Mouse (Mus musculus) ES-Bruce4 (cell line): ENCODE measurements at regions not wholly inside any gene's neighbourhood (a gene's known extent, or its start where the extent isn't known, plus 50 kb on each side); places are given as distances from the start of the nearest gene placed in this dataset.
"Not testable (repeated sequence)": the region's sequence is repeated elsewhere in the genome, so short reads cannot be mapped to it uniquely, and the experiment has no call there.

Experiments
- H3K27ac ChIP-seq: 2 replicates; pipeline ENCODE4 v1.5.1; 2012; ENCODE audit warnings: low read length, inconsistent platforms; ENCODE audit not compliant: insufficient read depth
- H3K27me3 ChIP-seq: 2 replicates; pipeline ENCODE4 v1.6.1; 2012; ENCODE audit warnings: mild to moderate bottlenecking, low read length, inconsistent platforms; ENCODE audit not compliant: control insufficient read depth, poor library complexity, insufficient read depth, severe bottlenecking
- H3K36me3 ChIP-seq: 2 replicates; pipeline ENCODE4 v1.6.1; 2012; ENCODE audit warnings: inconsistent platforms, mild to moderate bottlenecking, low read length, moderate library complexity; ENCODE audit not compliant: control insufficient read depth, poor library complexity, insufficient read depth, severe bottlenecking
- H3K4me1 ChIP-seq: one replicate; pipeline ENCODE4 v1.8.1; 2011; ENCODE audit warnings: low read length; ENCODE audit not compliant: control insufficient read depth, insufficient read depth
- H3K4me3 ChIP-seq: 2 replicates; pipeline ENCODE4 v1.5.1; 2011; ENCODE audit warnings: low read depth, mild to moderate bottlenecking, low read length
- H3K9ac ChIP-seq: 2 replicates; pipeline ENCODE4 v1.6.1; 2012; ENCODE audit warnings: low read depth, mild to moderate bottlenecking, inconsistent platforms; ENCODE audit not compliant: poor library complexity, severe bottlenecking
- H3K9me3 ChIP-seq: replicated peaks from 2 replicates; pipeline ENCODE4 v1.6.1; 2012; ENCODE audit warnings: mild to moderate bottlenecking, low read length, inconsistent platforms; ENCODE audit not compliant: control insufficient read depth, poor library complexity, insufficient read depth, severe bottlenecking
- CTCF ChIP-seq: IDR thresholded peaks from one replicate; pipeline ENCODE4 v1.8.1; 2011; ENCODE audit warnings: low read depth, low read length

DNA sequence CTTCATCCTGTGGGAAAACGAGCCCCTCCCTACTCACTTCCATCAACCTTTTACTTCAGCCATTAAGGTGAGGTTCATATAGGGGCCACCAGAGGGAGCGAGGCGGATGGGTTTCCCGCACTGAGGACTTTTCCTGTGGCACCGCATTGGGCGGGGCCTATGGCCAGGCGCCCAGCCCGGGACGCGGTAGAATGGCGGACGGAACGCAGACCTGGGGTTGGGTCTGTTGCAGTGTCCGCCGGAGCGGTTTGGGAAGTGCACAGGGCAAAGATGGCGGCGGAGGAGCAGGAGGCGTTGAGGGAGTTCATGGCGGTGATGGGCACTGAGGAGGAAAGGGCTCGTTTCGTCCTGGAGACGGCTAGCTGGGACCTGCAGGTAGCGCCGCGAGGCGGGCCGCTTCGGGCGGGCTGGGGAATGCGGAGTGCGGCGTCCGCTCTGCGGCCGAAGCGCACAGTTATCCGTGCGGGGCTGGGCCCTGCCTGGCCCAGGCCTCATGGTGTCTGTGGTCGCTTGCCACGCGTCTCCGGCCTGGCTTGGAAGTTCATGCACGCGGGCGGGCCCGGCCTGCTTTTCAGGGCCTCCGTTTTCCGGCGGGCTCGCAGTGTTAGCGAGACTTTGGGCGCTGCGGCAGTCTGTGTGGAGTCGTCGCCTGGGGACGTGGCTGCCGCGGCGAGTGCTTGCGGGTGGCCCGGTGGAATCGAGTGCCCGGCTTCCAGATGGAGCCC lies 64.5 kb upstream of the Gm21119 start:
- peak; percentile 35 for TF ChIP-seq CTCF
- not testable (repeated sequence) for H3K9me3 ChIP-seq, H3K36me3 ChIP-seq, H3K4me1 ChIP-seq, H3K27ac ChIP-seq, H3K27me3 ChIP-seq
- Histone ChIP-seq H3K4me3 (peak overlapping the region; percentile 95), H3K9ac (peak overlapping the region; percentile 98)

DNA sequence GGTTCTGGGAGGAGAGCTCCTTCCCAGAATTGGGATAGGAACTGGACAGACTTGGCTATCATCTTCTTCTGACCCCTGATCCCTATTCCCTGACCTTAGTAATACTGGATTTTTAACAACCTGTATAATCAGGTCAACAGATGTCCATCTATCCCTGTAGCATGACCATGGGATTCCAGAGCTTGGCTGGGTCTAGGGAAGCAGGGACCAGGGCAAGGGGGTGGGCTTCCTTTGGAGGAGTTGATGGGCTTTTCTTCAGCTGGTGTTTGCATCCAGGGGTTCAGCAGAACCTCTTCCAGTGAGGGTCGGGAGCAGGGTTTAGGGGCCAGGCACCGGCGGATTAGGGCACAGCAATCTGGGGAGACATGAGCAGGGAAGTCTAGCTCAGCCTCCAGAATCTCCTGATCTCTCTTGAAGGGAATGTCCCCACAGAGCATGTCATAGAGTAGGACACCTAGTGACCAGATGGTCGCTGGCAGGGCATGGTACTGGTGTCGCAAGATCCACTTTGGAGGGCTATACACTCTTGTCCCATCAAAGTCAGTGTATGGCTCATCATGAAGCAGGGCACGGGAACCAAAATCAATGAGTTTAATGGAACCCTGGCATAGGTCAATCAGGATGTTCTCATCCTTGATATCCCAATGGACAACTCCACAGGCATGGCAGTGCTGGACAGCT lies 58.1 kb upstream of the Gm21119 start:
- H3K4me3 ChIP-seq, H3K9me3 ChIP-seq, H3K36me3 ChIP-seq, H3K9ac ChIP-seq, H3K27ac ChIP-seq, H3K4me1 ChIP-seq, H3K27me3 ChIP-seq: not testable (repeated sequence)

DNA sequence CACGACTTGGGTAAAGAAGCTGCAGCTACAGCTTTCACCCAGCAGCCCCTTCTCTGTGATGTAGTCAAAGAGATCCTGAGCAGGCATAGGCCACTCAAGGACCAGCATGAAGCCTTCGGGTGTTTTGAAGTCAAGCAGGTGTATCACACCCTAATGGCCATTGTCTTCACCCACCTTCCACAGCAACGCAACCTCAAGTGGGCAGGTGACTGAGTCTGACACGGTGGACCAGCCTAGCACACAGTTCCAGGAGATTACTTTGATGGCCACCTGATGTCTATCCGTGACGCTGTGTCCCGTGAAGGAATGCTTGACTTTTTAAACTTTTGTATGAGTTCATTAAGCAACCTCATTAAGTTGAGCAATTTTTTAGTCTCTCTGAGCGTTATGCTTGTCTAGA lies 57.5 kb upstream of the Gm21119 start:
- not testable (repeated sequence) for H3K4me1 ChIP-seq, H3K9me3 ChIP-seq, H3K27ac ChIP-seq, H3K36me3 ChIP-seq, H3K9ac ChIP-seq, H3K27me3 ChIP-seq
- H3K4me3 ChIP-seq, result peak overlapping the region; percentile 67; the same call in 1 of the 2 replicates

DNA sequence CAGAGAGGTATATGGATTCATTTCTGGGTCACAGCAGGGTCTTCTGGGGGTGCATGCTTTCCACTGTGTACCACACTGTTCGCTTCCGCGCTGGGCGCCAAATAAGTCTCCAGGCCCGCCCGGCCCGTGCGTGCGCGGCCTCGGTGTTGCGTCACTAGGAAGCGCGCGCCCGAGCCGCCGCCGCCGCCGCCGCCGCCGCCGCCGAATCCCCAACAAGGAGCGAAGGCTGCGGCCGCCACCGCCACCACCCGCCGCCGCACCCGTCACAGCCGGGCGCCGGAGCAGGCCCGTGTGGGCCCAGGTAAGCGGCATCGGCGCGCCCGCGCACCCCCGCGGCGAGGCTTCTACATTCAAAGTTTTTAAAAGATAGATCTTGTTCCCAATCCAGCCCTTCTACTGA lies 57.1 kb upstream of the Gm21119 start:
- not testable (repeated sequence) for H3K27me3 ChIP-seq, H3K9me3 ChIP-seq, H3K4me3 ChIP-seq, H3K4me1 ChIP-seq, H3K36me3 ChIP-seq, H3K27ac ChIP-seq
- peak overlapping the region; percentile 85 for H3K9ac ChIP-seq
